Mouse (Mus musculus) liver, postnatal 0 days (tissue): ENCODE measurements around the gene Vps39. TPM values are rescaled to one million over a fixed set of nuclear protein-coding genes. Genes with fewer than 3 reads are reported as not detected.

Experiments used
- ATAC-seq: fragments of 200-750 bp; cut with Nextera tagmentation; 2 replicates; pipeline ENCODE4 v1.8.0; 2017; ENCODE audit warnings: mild to moderate bottlenecking, moderate library complexity
- DNase-seq: peaks from one replicate; pipeline ENCODE4 v3.0.0-alpha.2; 2016
- H3K27ac ChIP-seq: fragments of 300-500 bp; sonication (generic); 2 replicates; pipeline ENCODE4 v1.5.1; 2014; ENCODE audit warnings: antibody characterized with exemption, moderate library complexity, mild to moderate bottlenecking, low read depth
- H3K27me3 ChIP-seq: fragments of 300-500 bp; sonication (generic); 2 replicates; pipeline ENCODE4 v1.6.1; 2014; ENCODE audit warnings: low read length, control low read depth, mixed read lengths; ENCODE audit not compliant: insufficient read depth
- H3K36me3 ChIP-seq: fragments of 300-500 bp; sonication (generic); replicated peaks from 2 replicates; pipeline ENCODE4 v1.6.1; 2014; ENCODE audit warnings: mild to moderate bottlenecking, control low read depth, low read length, moderate library complexity, mixed read lengths; ENCODE audit not compliant: insufficient read depth
- H3K4me1 ChIP-seq: fragments of 300-500 bp; sonication (generic); 2 replicates; pipeline ENCODE4 v1.6.1; 2014; ENCODE audit warnings: antibody characterized with exemption, mild to moderate bottlenecking, control low read depth; ENCODE audit not compliant: insufficient read depth
- H3K4me2 ChIP-seq: fragments of 300-500 bp; sonication (generic); 2 replicates; pipeline ENCODE4 v1.6.1; 2014; ENCODE audit warnings: low read depth, mild to moderate bottlenecking, low read length, moderate library complexity, mixed read lengths
- H3K4me3 ChIP-seq: fragments of 300-500 bp; sonication (generic); 2 replicates; pipeline ENCODE4 v1.5.1; 2014; ENCODE audit warnings: low read depth, low read length
- H3K9ac ChIP-seq: fragments of 300-500 bp; sonication (generic); replicated peaks from 2 replicates; pipeline ENCODE4 v1.6.1; 2014; ENCODE audit warnings: mild to moderate bottlenecking, moderate library complexity
- H3K9me3 ChIP-seq: fragments of 300-500 bp; sonication (generic); 2 replicates; pipeline ENCODE4 v1.6.1; 2016; ENCODE audit warnings: mild to moderate bottlenecking, control low read depth, low read length, mixed read lengths
- CTCF ChIP-seq: sonication (generic); IDR thresholded peaks from 2 replicates; pipeline ENCODE4 v1.5.1; 2016; ENCODE audit warnings: antibody characterized with exemption, low read depth
- EP300 ChIP-seq: IDR thresholded peaks from 2 replicates; pipeline ENCODE4 v1.6.1; 2016; ENCODE audit warnings: antibody characterized with exemption, low read depth, mild to moderate bottlenecking
- WGBS: fragments of 180-500 bp; shearing (Covaris S2); extraction: QIAGEN DNeasy Blood & Tissue Kit; methylation state at CpG from one replicate; pipeline ENCODE4 v1.1.7; 2014; ENCODE audit not compliant: insufficient replicate concordance; 5-methylcytosine and 5-hydroxymethylcytosine counted together
- polyA plus RNA-seq: library from polyadenylated mRNA; unstranded; fragments of >200 nt; fragmentation: Nextera tagmentation; extraction: Ambion mirVana; gene quantifications from 2 replicates; pipeline ENCODE4 v1.2.1, GENCODE M21; 2015

The Vps39 gene
- polyA plus RNA-seq, 1 experiment from 2014 or later, result 5.9 TPM

DNA sequence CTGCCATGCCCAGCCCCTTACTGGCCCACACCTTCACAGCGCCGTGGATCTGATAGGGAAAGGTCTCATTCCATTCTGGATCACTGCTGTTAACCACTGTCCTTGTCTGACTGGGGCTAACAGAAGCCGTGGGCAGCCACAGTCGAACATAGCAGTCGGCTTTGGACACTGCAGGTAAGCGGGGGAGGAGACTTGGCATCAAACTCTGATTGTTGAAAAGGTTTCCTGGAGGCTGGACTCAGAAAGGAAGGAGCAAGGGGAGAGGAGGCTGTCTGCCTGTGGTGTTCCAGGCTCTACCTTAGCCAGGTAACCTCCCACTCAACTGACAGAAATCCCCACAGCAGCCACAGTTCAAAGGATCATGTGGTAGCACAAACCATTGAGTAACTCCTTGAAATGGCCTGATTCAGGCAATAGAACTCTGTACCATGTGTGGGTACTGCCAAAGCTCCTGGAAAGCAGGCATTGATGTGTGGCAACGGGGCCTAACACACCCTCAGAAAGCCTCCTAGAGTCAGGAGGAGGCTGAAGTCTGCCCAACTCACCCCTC lies 40.6 kb downstream of the Vps39 start:
- no peak for ATAC-seq

DNA sequence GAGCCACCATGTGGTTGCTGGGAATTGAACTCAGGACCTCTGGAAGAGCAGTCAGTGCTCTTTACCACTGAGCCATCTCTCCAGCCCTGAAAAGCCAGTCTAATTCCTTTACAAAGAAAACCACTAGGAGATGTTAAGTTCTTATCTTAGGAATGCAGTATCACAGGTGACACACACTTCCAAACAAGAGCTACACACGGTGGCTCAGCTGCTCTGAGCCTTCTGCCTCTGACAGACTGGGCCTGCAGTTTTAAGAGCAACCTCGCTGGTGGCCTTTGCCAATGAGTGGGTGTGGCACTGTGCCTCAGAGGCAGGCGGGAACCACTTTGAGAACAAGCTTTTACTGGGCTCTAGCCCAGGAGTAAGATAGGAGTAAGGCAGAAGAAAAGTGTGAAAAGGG lies 48.8 kb downstream of the Vps39 start:
- Histone ChIP-seq H3K27ac (no peak overlapping the region), H3K36me3 (no peaks in the 10 kb centered on the region), H3K9ac (no peak overlapping the region), H3K4me2 (no peak overlapping the region), H3K9me3 (no peaks in the 10 kb centered on the region), H3K27me3 (no peaks in the 10 kb centered on the region), H3K4me1 (no peaks in the 10 kb centered on the region), H3K4me3 (no peak overlapping the region)
- 26% methylated on average over 3 of the region's 3 CpGs for WGBS
- DNase-seq (no peak), ATAC-seq (no peak)
- TF ChIP-seq EP300 (no peak), CTCF (no peak)

More for the DNA sequence above, 40.6 kb downstream of the Vps39 start:
- no peak for DNase-seq
- TF ChIP-seq EP300 (no peak), CTCF (no peak)
- H3K9me3 ChIP-seq, result no peaks in the 10 kb centered on the region
- H3K4me1 ChIP-seq, result no peaks in the 10 kb centered on the region
- no peak overlapping the region for H3K4me2 ChIP-seq
- no peak overlapping the region for H3K4me3 ChIP-seq
- H3K36me3 ChIP-seq, result peaks cover 7% of the 10 kb centered on the region
- no peaks in the 10 kb centered on the region for H3K27me3 ChIP-seq
- no peak overlapping the region for H3K27ac ChIP-seq
- whole genome bisulfite sequencing, result 87% methylated on average over 7 of the region's 7 CpGs
- H3K9ac ChIP-seq, result no peak overlapping the region

DNA sequence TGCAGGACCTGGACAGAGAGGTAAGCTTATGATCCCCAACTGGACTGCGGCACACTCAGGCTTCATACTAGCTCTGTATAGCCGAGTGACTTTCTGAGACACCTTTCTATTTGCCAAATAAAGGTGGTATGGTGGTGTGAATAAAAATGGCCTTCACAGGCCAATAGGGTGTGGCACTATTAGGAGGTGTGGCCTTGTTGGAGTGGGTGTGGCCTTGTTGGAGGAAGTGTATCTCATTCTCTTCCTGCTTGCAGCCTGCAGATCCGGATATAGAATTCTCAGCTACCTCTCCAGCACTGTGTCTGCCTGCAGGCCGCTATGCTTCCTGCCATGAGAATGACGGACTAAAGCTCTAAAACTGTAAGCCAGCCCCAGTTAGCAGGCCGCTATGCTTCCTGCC lies 51.9 kb downstream of the Vps39 start:
- H3K4me3 ChIP-seq, result no peak overlapping the region
- H3K9me3 ChIP-seq, result no peaks in the 10 kb centered on the region
- no peaks in the 10 kb centered on the region for H3K27me3 ChIP-seq
- WGBS, result 87% methylated on average over 6 of the region's 6 CpGs
- no peak for DNase-seq
- no peak for ATAC-seq
- H3K27ac ChIP-seq, result no peak overlapping the region
- H3K36me3 ChIP-seq, result no peaks in the 10 kb centered on the region
- no peak overlapping the region for H3K9ac ChIP-seq
- TF ChIP-seq EP300, result no peak
- TF ChIP-seq CTCF, result no peak
- H3K4me2 ChIP-seq, result no peak overlapping the region
- no peaks in the 10 kb centered on the region for H3K4me1 ChIP-seq

DNA sequence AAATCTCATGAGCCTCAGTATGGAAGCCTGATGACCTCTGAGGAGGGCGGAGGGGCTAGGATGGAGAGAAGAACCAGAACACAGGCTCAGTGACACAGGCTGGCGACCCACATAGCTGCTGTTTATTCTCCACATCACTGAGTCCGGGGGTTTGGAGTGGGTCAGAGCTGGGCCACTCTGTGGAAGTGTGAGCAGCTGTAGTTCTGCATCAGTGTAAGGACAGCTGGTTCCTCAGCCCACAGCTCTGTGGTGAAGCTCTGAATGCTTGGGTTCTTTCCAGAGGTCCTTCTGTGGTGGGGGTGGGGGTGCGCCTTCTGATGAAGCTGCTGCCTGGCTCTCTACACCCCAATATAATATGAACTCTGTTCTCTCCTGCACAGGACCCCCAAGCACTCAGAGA lies 53.1 kb downstream of the Vps39 start:
- no peak overlapping the region for H3K9ac ChIP-seq
- H3K36me3 ChIP-seq, result no peaks in the 10 kb centered on the region
- WGBS, result 61% methylated on average over 4 of the region's 4 CpGs
- H3K4me3 ChIP-seq, result no peak overlapping the region
- ATAC-seq, result no peak
- H3K4me1 ChIP-seq, result no peaks in the 10 kb centered on the region
- no peaks in the 10 kb centered on the region for H3K9me3 ChIP-seq
- no peak for TF ChIP-seq CTCF
- TF ChIP-seq EP300, result no peak
- DNase-seq, result no peak
- no peak overlapping the region for H3K4me2 ChIP-seq
- H3K27ac ChIP-seq, result no peak overlapping the region
- no peaks in the 10 kb centered on the region for H3K27me3 ChIP-seq

DNA sequence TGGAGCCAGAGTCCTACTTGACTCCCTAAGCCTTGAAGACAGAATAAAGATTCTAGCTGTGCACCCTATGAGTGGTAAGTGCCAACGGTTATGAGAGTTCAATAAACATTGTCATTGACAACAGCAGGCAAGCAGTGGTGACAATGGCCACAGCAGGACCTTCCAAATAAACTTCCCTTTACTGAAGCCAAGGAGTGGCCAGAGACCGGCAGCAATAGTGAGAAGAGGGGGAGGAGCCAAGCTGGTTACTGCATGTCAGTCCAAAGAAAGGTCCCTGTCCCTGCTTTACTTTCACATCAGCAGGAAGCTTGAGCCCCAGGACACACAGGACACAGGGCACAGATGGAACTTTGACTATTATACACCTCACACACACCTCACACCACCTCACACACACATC lies 56.8 kb downstream of the Vps39 start:
- Histone ChIP-seq H3K36me3 (no peaks in the 10 kb centered on the region), H3K27ac (no peak overlapping the region), H3K9ac (no peak overlapping the region), H3K4me3 (no peak overlapping the region), H3K4me1 (no peaks in the 10 kb centered on the region), H3K4me2 (no peak overlapping the region), H3K27me3 (no peaks in the 10 kb centered on the region), H3K9me3 (no peaks in the 10 kb centered on the region)
- no peak for ATAC-seq
- no peak for DNase-seq
- WGBS, result 14% methylated on average over 2 of the region's 2 CpGs
- no peak for TF ChIP-seq CTCF
- TF ChIP-seq EP300, result no peak

DNA sequence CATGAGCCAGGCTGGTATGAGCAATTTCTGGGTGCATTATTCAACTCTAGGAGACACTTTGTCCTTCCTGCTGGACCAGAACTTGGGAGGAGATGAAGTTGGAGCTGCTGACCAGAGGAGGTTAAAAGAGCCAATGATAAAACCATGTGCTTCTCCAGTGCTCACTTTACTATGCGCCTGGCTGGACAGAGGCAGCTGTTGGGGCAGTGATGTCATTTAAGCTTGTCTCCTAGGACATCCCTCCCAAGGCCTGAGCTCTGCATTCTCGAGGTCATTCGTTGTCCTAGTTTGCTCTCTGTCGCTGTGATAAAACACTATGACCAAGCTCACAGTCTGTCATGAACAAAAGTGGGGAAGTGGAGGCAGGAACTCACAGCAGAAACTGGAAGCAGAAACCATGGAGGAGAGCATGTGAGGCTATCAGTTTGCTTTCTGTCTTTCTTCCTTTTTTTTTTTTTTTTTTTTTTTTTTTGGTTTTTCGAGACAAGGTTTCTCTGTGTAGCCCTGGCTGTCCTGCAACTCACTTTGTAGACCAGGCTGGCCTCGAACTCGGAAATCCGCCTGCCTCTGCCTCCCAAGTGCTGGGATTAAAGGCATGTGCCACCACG lies 61.4 kb downstream of the Vps39 start:
- no peaks in the 10 kb centered on the region for H3K36me3 ChIP-seq
- TF ChIP-seq CTCF (no peak), EP300 (no peak)
- no peaks in the 10 kb centered on the region for H3K27me3 ChIP-seq
- no peaks in the 10 kb centered on the region for H3K4me1 ChIP-seq
- ATAC-seq (no peak), DNase-seq (no peak)
- H3K4me3 ChIP-seq, result no peak overlapping the region
- H3K4me2 ChIP-seq, result no peak overlapping the region
- H3K27ac ChIP-seq, result no peak overlapping the region
- no peak overlapping the region for H3K9ac ChIP-seq
- H3K9me3 ChIP-seq, result no peaks in the 10 kb centered on the region
- 73% methylated on average over 9 of the region's 9 CpGs for whole genome bisulfite sequencing
